Mouse (Mus musculus) intestine, embryonic 15.5 days (tissue): ENCODE results near the gene Tmem200a. TPM values are rescaled to one million over a fixed set of nuclear protein-coding genes. Genes with fewer than 3 reads are reported as not detected.

Experiments
- ATAC-seq: fragments of 200-750 bp; cut with Nextera tagmentation; 2 replicates; pipeline ENCODE4 v1.8.0; 2017; ENCODE audit warnings: moderate TSS enrichment, moderate library complexity
- H3K27ac ChIP-seq: fragments of 300-500 bp; sonication (generic); 2 replicates; pipeline ENCODE4 v1.5.1; 2015; ENCODE audit warnings: mild to moderate bottlenecking, inconsistent platforms
- H3K27me3 ChIP-seq: fragments of 300-500 bp; sonication (generic); replicated peaks from 2 replicates; pipeline ENCODE4 v1.6.1; 2015; ENCODE audit warnings: inconsistent platforms
- H3K36me3 ChIP-seq: fragments of 300-500 bp; sonication (generic); 2 replicates; pipeline ENCODE4 v1.6.1; 2015; ENCODE audit warnings: inconsistent platforms
- H3K4me1 ChIP-seq: fragments of 300-500 bp; sonication (generic); replicated peaks from 2 replicates; pipeline ENCODE4 v1.6.1; 2015; ENCODE audit warnings: inconsistent platforms
- H3K4me2 ChIP-seq: fragments of 300-500 bp; sonication (generic); replicated peaks from 2 replicates; pipeline ENCODE4 v1.6.1; 2015; ENCODE audit warnings: mild to moderate bottlenecking, inconsistent platforms
- H3K4me3 ChIP-seq: fragments of 300-500 bp; sonication (generic); replicated peaks from 2 replicates; pipeline ENCODE4 v1.5.1; 2015; ENCODE audit warnings: inconsistent platforms
- H3K9ac ChIP-seq: fragments of 300-500 bp; sonication (generic); 2 replicates; pipeline ENCODE4 v1.6.1; 2015; ENCODE audit warnings: inconsistent platforms
- H3K9me3 ChIP-seq: fragments of 300-500 bp; sonication (generic); 2 replicates; pipeline ENCODE4 v1.6.1; 2016; ENCODE audit warnings: inconsistent platforms
- WGBS: fragments of 180-500 bp; shearing (Covaris S2); methylation state at CpG from one replicate; pipeline ENCODE4 v1.1.7; 2015; 5-methylcytosine and 5-hydroxymethylcytosine counted together
- polyA plus RNA-seq: library from polyadenylated mRNA; unstranded; fragments of >200 nt; fragmentation: Nextera tagmentation; extraction: Ambion mirVana; gene quantifications from 2 replicates; pipeline ENCODE4 v1.2.1, GENCODE M21; 2015

Tmem200a gene
- 8.5 and 11.6 TPM in 2 replicates for polyA plus RNA-seq

- under 1% methylated on average over 46 of the region's 46 CpGs for WGBS
- peak; percentile 81 for ATAC-seq
- 0 out of 2 replicates have a peak, but pooled peaks cover 6% of the 10 kb centered on the region for H3K4me1 ChIP-seq
- H3K4me3 ChIP-seq, result peak within 1 kb of the TSS; percentile 67
- peaks cover 12% of the 10 kb centered on the region; the same call in 1 of the 2 replicates for H3K27me3 ChIP-seq
- H3K4me2 ChIP-seq, result peak within 1 kb of the TSS; percentile 95
- no peaks in the 10 kb centered on the region for H3K9me3 ChIP-seq
- peak within 1 kb of the TSS; percentile 27; the same call in 1 of the 2 replicates for H3K27ac ChIP-seq
- H3K36me3 ChIP-seq, result no peaks in the 10 kb centered on the region
- H3K9ac ChIP-seq, result peak within 1 kb of the TSS; percentile 52
These were observed at the start of gene Tmem200a for GRCm38 (mm10) chr10:26078521-26079142. Tmem200a (minus strand) TSS chr10:26079052.

GRCm38 (mm10) chr10:26119822-26120183 is 41.0 kb upstream of the Tmem200a start:
- Histone ChIP-seq H3K27ac (no peak overlapping the region), H3K27me3 (no peaks in the 10 kb centered on the region), H3K4me2 (no peak overlapping the region), H3K4me1 (no peaks in the 10 kb centered on the region), H3K9me3 (no peaks in the 10 kb centered on the region), H3K4me3 (no peak overlapping the region), H3K36me3 (no peaks in the 10 kb centered on the region), H3K9ac (no peak overlapping the region)
- ATAC-seq, result no peak
- WGBS, result 55% methylated on average over 1 of the region's 1 CpGs

DNA sequence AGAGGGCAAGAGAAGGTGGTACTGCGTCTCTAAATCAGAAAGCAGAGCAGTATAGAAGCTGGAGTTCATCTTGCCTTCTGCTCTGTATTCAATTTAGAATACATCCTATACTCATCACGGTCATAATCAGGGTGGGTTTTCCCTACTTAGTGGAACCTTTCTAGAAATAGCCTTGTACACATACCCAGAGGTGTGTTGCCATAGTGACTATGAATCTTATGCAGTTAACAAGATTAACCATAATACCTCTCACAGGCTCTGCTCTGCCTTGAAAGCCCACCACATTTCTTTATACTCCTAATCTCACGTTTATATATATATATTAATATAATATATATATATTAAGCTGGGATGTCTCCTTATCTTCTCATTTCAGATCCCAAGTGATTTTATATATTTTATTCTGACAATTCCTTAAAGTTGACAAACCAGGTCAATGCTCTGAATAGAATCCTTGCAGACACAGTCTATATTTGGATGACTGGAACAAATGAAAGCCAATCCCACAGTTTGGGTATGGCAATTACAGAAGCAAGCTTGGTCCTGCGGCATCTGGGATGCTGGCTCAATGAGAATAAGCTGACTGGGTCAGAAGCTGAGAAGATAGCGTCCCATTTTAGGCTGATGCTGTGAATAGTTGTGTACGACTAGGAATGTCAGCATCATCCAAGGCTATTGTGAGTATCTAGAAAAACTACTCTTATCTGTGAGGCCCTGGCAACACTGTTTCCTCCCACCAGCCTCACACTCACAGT is 40.4 kb upstream of the Tmem200a start:
- Histone ChIP-seq H3K27ac (no peak overlapping the region), H3K9me3 (no peaks in the 10 kb centered on the region), H3K4me2 (no peak overlapping the region), H3K36me3 (no peaks in the 10 kb centered on the region), H3K4me1 (no peaks in the 10 kb centered on the region), H3K4me3 (no peak overlapping the region), H3K9ac (no peak overlapping the region), H3K27me3 (no peaks in the 10 kb centered on the region)
- no peak for ATAC-seq
- 87% methylated on average over 6 of the region's 6 CpGs for WGBS

DNA sequence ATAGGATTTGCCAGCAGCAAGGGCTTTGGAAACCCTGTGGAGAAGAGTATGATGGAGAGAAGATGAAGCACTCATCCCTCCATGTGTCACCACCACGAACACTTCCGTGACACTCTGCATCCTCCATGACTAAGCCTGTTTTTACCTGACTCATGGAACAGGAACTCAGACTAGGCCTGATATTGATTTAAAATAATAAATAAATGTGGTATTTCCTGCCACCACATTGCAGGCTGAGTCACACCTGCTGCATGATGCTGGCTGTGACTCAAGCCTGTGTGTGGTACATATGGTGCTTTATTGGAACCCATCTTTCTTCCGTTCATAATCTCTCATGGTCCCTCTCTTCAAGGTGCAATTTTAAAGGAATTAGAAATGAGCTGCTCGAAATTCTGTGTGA is 35.6 kb upstream of the Tmem200a start:
- 81% methylated on average over 4 of the region's 4 CpGs for whole genome bisulfite sequencing
- no peaks in the 10 kb centered on the region for H3K9me3 ChIP-seq
- no peaks in the 10 kb centered on the region for H3K4me1 ChIP-seq
- no peak overlapping the region for H3K4me3 ChIP-seq
- no peak overlapping the region for H3K27ac ChIP-seq
- H3K9ac ChIP-seq, result no peak overlapping the region
- no peaks in the 10 kb centered on the region for H3K36me3 ChIP-seq
- no peak overlapping the region for H3K4me2 ChIP-seq
- no peak for ATAC-seq
- no peaks in the 10 kb centered on the region for H3K27me3 ChIP-seq

GRCm38 (mm10) chr10:26103330-26103982 is 24.6 kb upstream of the Tmem200a start:
- Histone ChIP-seq H3K27me3 (no peaks in the 10 kb centered on the region), H3K4me3 (no peak overlapping the region), H3K27ac (no peak overlapping the region), H3K36me3 (no peaks in the 10 kb centered on the region), H3K9me3 (no peaks in the 10 kb centered on the region), H3K9ac (no peak overlapping the region), H3K4me1 (no peaks in the 10 kb centered on the region), H3K4me2 (no peak overlapping the region)
- no peak for ATAC-seq
- WGBS, result 81% methylated on average over 3 of the region's 3 CpGs

DNA sequence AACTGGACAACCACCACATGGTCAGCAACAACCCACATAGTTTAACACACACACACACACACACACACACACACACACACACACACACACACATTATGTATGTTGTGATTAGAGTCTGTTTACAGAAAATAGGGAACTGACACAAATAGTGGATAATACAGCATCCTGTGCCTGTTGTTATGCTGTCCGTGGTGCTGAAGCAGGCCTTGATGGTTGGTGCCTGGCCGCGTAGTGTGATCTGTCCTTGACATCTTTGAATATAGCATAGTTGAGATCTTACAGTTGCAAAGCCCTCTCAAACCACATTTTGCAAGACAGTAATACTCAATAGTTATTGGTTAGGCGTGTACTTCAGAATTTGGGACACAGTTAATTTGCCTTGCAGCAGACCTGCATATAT is 3.2 kb upstream of the Tmem200a start:
- 62% methylated on average over 4 of the region's 4 CpGs for WGBS
- H3K4me2 ChIP-seq, result no peak overlapping the region
- H3K4me1 ChIP-seq, result 0 out of 2 replicates have a peak, but pooled peaks cover 6% of the 10 kb centered on the region
- no peak overlapping the region for H3K27ac ChIP-seq
- no peak overlapping the region for H3K4me3 ChIP-seq
- no peaks in the 10 kb centered on the region for H3K9me3 ChIP-seq
- ATAC-seq, result no peak
- peaks cover 12% of the 10 kb centered on the region; the same call in 1 of the 2 replicates for H3K27me3 ChIP-seq
- no peaks in the 10 kb centered on the region for H3K36me3 ChIP-seq
- H3K9ac ChIP-seq, result no peak overlapping the region

GRCm38 (mm10) chr10:26079678-26080077 is 826 bp upstream of the Tmem200a start:
- H3K4me3 ChIP-seq, result no peak overlapping the region
- H3K9me3 ChIP-seq, result no peaks in the 10 kb centered on the region
- peaks cover 12% of the 10 kb centered on the region; the same call in 1 of the 2 replicates for H3K27me3 ChIP-seq
- WGBS, result 72% methylated on average over 3 of the region's 3 CpGs
- no peak overlapping the region for H3K4me2 ChIP-seq
- H3K9ac ChIP-seq, result no peak overlapping the region
- ATAC-seq, result no peak
- H3K36me3 ChIP-seq, result no peaks in the 10 kb centered on the region
- no peak overlapping the region for H3K27ac ChIP-seq
- H3K4me1 ChIP-seq, result 0 out of 2 replicates have a peak, but pooled peaks cover 6% of the 10 kb centered on the region

GRCm38 (mm10) chr10:26077671-26078481 is 976 bp downstream of the Tmem200a start, which contains the start of gene Gm9767:
Gm9767 (plus strand) TSS chr10:26078255.
- Histone ChIP-seq H3K4me1 (0 out of 2 replicates have a peak, but pooled peaks cover 6% of the 10 kb centered on the region), H3K4me2 (peak within 1 kb of the TSS; percentile 95), H3K36me3 (no peaks in the 10 kb centered on the region), H3K27me3 (peaks cover 12% of the 10 kb centered on the region; the same call in 1 of the 2 replicates), H3K9ac (peak within 1 kb of the TSS; percentile 52), H3K9me3 (no peaks in the 10 kb centered on the region), H3K4me3 (peak within 1 kb of the TSS; percentile 67), H3K27ac (peak within 1 kb of the TSS; percentile 27; the same call in 1 of the 2 replicates)
- ATAC-seq, result peak; percentile 56
- WGBS, result 1% methylated on average over 52 of the region's 52 CpGs

GRCm38 (mm10) chr10:26076949-26077348 is 1.9 kb downstream of the Tmem200a start:
- Histone ChIP-seq H3K27ac (no peak overlapping the region), H3K4me1 (0 out of 2 replicates have a peak, but pooled peaks cover 6% of the 10 kb centered on the region), H3K27me3 (peaks cover 12% of the 10 kb centered on the region; the same call in 1 of the 2 replicates), H3K9me3 (no peaks in the 10 kb centered on the region), H3K4me3 (no peak overlapping the region), H3K36me3 (no peaks in the 10 kb centered on the region), H3K4me2 (0 out of 2 replicates have a peak overlapping the region, but pooled peaks have one; percentile 22), H3K9ac (no peak overlapping the region)
- ATAC-seq, result no peak
- 74% methylated on average over 9 of the region's 9 CpGs for WGBS

DNA sequence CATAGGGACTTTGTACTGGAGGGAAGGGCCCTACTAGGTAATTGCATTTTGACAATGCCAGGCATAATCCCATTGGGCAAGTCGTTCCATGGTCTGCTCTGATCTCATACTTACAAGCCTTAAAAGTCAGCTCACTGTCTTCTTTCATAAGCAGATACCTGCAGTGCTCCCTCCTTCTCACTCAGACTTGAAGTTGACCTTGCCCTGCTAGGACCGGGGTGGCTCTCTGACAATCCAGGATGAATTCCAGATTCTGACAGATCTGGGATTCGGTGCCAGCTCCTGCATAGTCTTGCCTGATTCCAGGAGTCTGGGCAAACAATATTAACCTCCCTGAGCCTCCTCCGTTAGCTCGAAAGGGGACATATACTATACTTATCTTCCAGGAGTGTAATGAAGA is 6.9 kb downstream of the Tmem200a start:
- Histone ChIP-seq H3K4me2 (no peak overlapping the region), H3K36me3 (no peaks in the 10 kb centered on the region), H3K4me1 (no peaks in the 10 kb centered on the region), H3K27ac (no peak overlapping the region), H3K9ac (no peak overlapping the region), H3K27me3 (no peaks in the 10 kb centered on the region), H3K9me3 (no peaks in the 10 kb centered on the region), H3K4me3 (no peak overlapping the region)
- 75% methylated on average over 5 of the region's 5 CpGs for WGBS
- ATAC-seq, result no peak

DNA sequence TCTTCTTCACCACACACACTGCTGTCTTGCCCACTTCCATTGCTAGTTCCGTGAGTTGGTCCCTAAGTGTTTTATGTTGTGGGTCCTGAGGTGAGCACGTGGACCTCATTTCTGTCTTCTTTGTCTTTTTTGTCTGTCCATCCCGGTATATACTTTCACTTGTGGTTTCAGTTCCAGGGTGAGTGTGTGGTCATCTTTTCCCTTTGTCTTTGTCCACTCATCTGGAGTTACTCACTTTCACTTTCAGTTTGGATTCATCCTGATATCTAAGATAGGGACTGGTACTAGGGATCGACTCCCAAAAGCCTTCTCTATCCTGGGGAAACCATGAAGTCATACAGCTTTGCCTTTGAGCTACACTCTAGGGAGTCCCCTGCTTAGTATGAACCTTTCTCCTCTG is 15.8 kb downstream of the Tmem200a start:
- no peaks in the 10 kb centered on the region for H3K9me3 ChIP-seq
- no peak overlapping the region for H3K4me3 ChIP-seq
- H3K36me3 ChIP-seq, result no peaks in the 10 kb centered on the region
- no peak overlapping the region for H3K4me2 ChIP-seq
- whole genome bisulfite sequencing, result 94% methylated on average over 4 of the region's 4 CpGs
- H3K9ac ChIP-seq, result no peak overlapping the region
- ATAC-seq, result no peak
- no peak overlapping the region for H3K27ac ChIP-seq
- H3K27me3 ChIP-seq, result no peaks in the 10 kb centered on the region
- no peaks in the 10 kb centered on the region for H3K4me1 ChIP-seq
